Mouse (Mus musculus): Measurements from ENCODE around the gene Tpst1. TPM values are rescaled to one million over a fixed set of nuclear protein-coding genes. Genes with fewer than 3 reads are reported as not detected.

Gene Tpst1
- polyA plus RNA-seq, 1 experiment from 2014 or later: 70.1 TPM

DNA sequence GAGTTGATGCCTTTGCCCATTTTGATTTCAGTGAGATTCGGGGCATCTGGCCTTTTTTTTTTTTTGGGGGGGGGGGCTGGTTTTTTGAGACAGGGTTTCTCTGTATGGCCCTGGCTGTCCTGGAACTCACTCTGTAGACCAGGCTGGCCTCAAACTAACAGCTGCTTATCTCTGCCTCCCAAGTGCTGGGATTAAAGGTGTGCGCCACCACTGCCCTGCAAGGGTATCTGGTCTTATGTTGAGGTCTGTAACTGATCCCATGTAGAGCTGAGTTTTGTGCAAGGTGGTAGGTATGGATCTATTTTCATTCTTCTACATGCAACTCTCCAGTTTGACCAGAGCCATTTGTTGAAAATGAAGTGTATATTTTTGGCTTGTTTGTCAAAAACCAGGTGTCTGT, 16.8 kb upstream of the Tpst1 start:
- Histone ChIP-seq H3K9me3 (no peaks in the 10 kb centered on the region), H3K4me1 (peaks cover 10% of the 10 kb centered on the region), H3K4me3 (replicated peaks) (no peak overlapping the region), H3K27ac (no peak overlapping the region), H3K9ac (no peak overlapping the region), H3K27me3 (replicated peaks) (no peaks in the 10 kb centered on the region), H3K4me2 (no peak overlapping the region), H3K36me3 (peaks cover 4% of the 10 kb centered on the region)
- no peak for ATAC-seq (ENCODE audit: insufficient read depth, low FRiP score, low read depth)
- whole genome bisulfite sequencing: 82% methylated on average over 2 of the region's 2 CpGs

DNA sequence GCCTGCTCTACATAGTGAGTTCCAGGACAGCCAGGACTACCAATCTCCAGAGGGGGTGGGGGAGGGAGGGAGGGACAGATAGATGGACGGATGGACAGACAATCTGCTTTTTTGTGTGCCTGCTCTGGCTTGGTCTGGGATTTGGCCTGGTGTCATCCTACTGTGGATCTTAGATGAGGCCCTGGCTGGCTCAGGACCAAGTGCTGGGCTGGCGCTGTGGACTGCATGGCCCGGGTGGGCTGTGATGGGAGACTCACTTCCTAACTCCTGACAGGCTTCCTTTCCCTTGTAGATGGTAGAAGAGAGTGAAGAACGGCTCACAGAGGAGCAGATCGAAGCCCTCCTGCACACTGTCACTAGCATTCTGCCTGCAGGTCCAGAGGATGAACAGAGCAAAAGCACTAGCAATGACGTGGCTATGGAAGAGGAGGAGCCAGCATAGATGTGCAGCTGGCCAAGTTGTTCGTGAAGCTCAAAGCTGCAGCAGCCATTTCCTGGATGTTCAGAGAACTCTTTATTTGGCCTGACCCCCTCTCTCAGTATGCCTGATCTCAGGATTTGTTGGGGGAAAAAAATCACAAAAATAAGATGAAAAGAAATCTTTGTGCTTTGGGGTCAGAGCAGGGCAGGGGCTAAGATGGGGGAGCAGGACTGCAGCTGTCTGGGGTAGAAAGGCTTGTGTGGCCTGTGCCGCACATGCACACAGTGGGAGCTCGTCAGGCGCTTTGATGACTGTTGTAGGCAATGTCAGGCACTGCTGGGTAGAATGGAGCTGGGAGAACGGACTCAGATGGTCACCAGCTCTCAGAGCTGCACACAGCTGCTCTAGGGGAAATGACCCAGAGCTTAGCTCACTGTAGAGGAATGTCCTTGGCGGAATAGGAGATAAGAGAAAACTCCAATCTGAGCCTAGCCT, 13.5 kb upstream of the Tpst1 start:
- Histone ChIP-seq H3K36me3 (peaks cover 4% of the 10 kb centered on the region), H3K4me3 (replicated peaks) (no peak overlapping the region), H3K9me3 (no peaks in the 10 kb centered on the region), H3K4me2 (no peak overlapping the region), H3K27ac (peak overlapping the region; percentile 61), H3K4me1 (peaks cover 10% of the 10 kb centered on the region), H3K9ac (no peak overlapping the region), H3K27me3 (replicated peaks) (no peaks in the 10 kb centered on the region)
- 66% methylated on average over 12 of the region's 12 CpGs for WGBS
- peak; percentile 47; the same call in 1 of the 2 replicates for ATAC-seq (ENCODE audit: insufficient read depth, low FRiP score, low read depth)

DNA sequence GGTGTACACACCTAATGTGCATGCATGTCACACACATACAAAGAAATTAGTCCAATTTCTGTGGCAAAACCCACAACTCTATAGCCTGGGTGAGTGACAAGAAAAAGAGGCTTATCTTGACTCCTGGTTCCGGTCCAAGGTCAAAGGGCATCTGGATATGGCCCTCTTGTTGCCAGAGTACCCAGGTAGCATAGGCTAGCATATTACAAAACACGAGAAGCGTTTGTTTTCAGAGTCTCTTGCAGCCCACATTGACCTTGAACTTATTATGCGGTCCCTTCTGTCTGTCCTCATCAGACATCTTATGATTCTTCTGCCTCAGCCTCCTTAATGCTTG, 12.8 kb upstream of the Tpst1 start:
- Histone ChIP-seq H3K9me3 (no peaks in the 10 kb centered on the region), H3K27ac (peak overlapping the region; percentile 61; the same call in 1 of the 2 replicates), H3K4me2 (no peak overlapping the region), H3K27me3 (replicated peaks) (no peaks in the 10 kb centered on the region), H3K9ac (no peak overlapping the region), H3K4me3 (replicated peaks) (no peak overlapping the region), H3K36me3 (peaks cover 4% of the 10 kb centered on the region), H3K4me1 (peaks cover 10% of the 10 kb centered on the region)
- WGBS: 82% methylated on average over 4 of the region's 4 CpGs
- no peak for ATAC-seq (ENCODE audit: insufficient read depth, low FRiP score, low read depth)

DNA sequence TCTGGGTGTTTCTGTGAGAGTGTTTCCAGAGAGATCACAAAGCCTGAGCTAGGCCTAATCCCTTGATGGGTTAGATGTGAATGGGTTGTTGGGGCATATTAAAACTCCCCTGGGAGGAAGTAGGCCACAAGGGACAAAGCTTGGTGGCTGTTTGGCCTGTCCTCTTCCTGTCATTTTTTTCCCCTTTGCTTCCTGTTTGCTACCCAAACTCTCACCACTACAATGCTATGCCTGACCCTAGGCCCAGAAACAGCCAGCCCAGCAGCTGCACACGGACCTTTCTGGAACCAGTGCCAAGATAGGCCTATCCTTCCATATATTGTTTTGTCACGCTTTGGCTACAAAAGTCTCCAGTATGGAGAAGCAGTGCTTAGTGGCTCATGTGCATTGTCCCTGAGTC, 11.0 kb upstream of the Tpst1 start:
- Histone ChIP-seq H3K36me3 (peaks cover 7% of the 10 kb centered on the region), H3K9ac (no peak overlapping the region), H3K27ac (peak overlapping the region; percentile 65), H3K4me2 (no peak overlapping the region), H3K4me1 (peaks cover 10% of the 10 kb centered on the region), H3K27me3 (replicated peaks) (no peaks in the 10 kb centered on the region), H3K9me3 (no peaks in the 10 kb centered on the region), H3K4me3 (replicated peaks) (no peak overlapping the region)
- ATAC-seq (ENCODE audit: insufficient read depth, low FRiP score, low read depth): no peak
- 57% methylated on average over 2 of the region's 2 CpGs for WGBS

DNA sequence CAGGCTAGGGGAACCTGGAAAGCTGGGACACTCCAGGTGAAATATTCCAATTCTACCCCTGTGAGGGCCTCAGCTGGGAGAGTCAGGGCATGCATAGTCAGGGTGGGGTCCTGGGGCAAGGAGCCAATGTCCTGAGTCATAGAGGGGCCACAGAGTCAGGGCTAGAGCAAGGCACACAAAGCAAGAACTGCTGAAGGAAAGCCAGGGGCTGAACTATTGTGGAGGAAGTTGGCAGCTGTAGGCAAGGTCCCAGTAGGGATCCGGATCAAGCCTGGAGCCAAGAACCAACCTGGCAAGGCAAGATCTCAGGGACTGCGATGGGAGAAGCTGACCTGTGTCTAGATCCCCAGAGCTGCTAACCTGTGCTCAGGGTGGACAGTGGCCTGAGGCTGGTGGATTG, 9.4 kb upstream of the Tpst1 start:
- Histone ChIP-seq H3K27ac (no peak overlapping the region), H3K4me2 (no peak overlapping the region), H3K36me3 (peaks cover 5% of the 10 kb centered on the region), H3K4me1 (peaks cover 10% of the 10 kb centered on the region), H3K9me3 (no peaks in the 10 kb centered on the region), H3K9ac (no peak overlapping the region), H3K4me3 (replicated peaks) (no peak overlapping the region), H3K27me3 (replicated peaks) (no peaks in the 10 kb centered on the region)
- WGBS: 81% methylated on average over 2 of the region's 2 CpGs
- ATAC-seq (ENCODE audit: insufficient read depth, low FRiP score, low read depth): no peak

DNA sequence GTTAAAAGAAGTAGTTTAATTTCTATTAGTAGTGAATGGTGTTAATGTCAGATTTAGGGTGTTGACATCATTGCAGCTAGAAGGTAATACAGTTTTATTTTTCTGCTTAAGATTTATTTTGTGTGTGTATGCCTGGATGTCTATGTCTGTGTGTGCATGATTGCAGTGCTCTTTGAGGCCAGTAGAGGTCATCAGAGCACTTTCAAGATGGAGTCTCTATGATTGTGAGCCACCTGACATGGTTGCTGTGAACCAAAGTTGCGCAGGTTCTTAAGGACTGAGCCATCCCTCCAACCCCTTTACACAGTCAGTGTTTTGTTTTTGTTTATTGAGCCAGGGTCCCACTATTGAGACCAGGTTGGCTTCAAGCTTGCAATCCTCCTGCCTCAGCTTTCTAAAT, 7.5 kb upstream of the Tpst1 start:
- 89% methylated on average over 1 of the region's 1 CpGs for WGBS
- no peak overlapping the region for H3K27ac ChIP-seq
- H3K9ac ChIP-seq: no peak overlapping the region
- no peaks in the 10 kb centered on the region for H3K27me3 ChIP-seq (replicated peaks)
- 0 out of 2 replicates have a peak, but pooled peaks cover 3% of the 10 kb centered on the region for H3K36me3 ChIP-seq
- no peak overlapping the region for H3K4me3 ChIP-seq (replicated peaks)
- no peak for ATAC-seq (ENCODE audit: insufficient read depth, low FRiP score, low read depth)
- no peaks in the 10 kb centered on the region for H3K9me3 ChIP-seq
- no peak overlapping the region for H3K4me2 ChIP-seq
- no peaks in the 10 kb centered on the region for H3K4me1 ChIP-seq

DNA sequence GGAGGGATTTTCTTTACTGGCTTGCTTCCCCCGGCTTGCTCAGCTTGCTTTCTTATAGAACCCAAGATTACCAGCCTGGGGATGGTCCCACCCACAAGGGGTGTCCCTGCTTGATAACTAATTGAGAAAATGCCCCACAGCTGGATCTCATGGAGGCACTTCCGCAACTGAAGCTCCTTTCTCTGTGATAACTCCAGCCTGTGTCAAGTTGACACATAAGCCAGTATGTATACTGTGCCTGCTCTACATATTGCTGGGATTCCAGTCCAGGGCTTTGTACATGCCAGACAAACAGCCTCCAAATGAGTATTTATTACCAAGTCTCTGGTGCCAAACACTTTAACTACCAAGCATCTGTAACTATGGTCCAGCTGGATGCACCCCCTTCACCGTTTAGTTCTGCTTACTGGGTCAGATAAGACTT, 5.3 kb upstream of the Tpst1 start:
- WGBS: 46% methylated on average over 3 of the region's 3 CpGs
- 0 out of 2 replicates have a peak, but pooled peaks cover 3% of the 10 kb centered on the region for H3K36me3 ChIP-seq
- no peak overlapping the region for H3K4me3 ChIP-seq (replicated peaks)
- no peaks in the 10 kb centered on the region for H3K27me3 ChIP-seq (replicated peaks)
- no peak overlapping the region for H3K4me2 ChIP-seq
- H3K27ac ChIP-seq: no peak overlapping the region
- ATAC-seq (ENCODE audit: insufficient read depth, low FRiP score, low read depth): peak; percentile 39; the same call in 1 of the 2 replicates
- H3K9ac ChIP-seq: no peak overlapping the region
- no peaks in the 10 kb centered on the region for H3K4me1 ChIP-seq
- no peaks in the 10 kb centered on the region for H3K9me3 ChIP-seq

DNA sequence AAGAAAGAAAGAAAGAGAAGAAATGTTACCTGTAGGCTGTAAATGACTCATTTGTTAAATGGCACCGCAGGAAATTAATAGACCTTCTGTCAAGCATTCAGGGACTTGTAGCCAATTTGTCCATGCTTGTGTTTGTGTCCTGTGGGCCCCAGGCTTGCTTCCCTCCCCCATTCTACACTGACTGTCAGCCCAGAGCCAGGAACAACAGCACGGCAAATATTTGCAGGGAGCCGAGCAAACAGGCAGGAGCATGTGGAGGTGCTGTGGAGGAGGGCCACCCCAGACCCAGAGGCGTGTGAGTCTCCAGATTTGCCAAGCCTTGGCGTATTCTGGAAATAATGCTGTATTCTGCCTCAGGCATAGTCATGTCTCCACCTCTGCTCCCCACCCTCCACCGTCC, 1.4 kb downstream of the Tpst1 start:
- Histone ChIP-seq H3K9ac (no peak overlapping the region), H3K9me3 (no peaks in the 10 kb centered on the region), H3K4me2 (peak overlapping the region; percentile 22; the same call in 1 of the 2 replicates), H3K36me3 (no peaks in the 10 kb centered on the region), H3K4me3 (replicated peaks) (no peak overlapping the region), H3K27ac (peak overlapping the region; percentile 33; the same call in 1 of the 2 replicates), H3K27me3 (replicated peaks) (no peaks in the 10 kb centered on the region), H3K4me1 (0 out of 2 replicates have a peak, but pooled peaks cover 10% of the 10 kb centered on the region)
- WGBS: 57% methylated on average over 6 of the region's 6 CpGs
- peak; percentile 58 for ATAC-seq (ENCODE audit: insufficient read depth, low FRiP score, low read depth)

DNA sequence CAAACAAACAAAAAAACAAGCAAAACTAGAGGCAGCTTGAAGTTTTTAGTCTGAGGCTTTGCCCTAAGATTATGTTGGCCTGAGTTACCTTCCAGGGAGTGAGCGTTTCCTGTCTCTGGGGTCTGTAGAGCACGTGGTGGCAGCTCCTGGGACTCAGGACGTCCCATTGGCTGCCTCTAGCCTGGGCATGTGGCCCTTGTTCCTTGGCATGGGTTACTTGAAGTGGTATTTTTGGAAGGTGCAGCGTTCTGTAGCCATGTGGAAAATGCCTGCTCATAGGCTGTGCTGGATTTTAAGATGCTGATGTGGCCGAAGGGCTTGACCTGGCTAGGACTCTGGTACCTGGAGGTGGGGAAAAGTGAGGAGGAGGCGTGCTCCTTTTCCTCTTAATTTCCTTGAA, 3.3 kb downstream of the Tpst1 start:
- no peak for ATAC-seq (ENCODE audit: insufficient read depth, low FRiP score, low read depth)
- 67% methylated on average over 6 of the region's 6 CpGs for WGBS
- H3K9ac ChIP-seq: no peak overlapping the region
- no peaks in the 10 kb centered on the region for H3K36me3 ChIP-seq
- no peak overlapping the region for H3K4me2 ChIP-seq
- H3K27ac ChIP-seq: no peak overlapping the region
- no peaks in the 10 kb centered on the region for H3K9me3 ChIP-seq
- 0 out of 2 replicates have a peak, but pooled peaks cover 13% of the 10 kb centered on the region for H3K4me1 ChIP-seq
- no peak overlapping the region for H3K4me3 ChIP-seq (replicated peaks)
- no peaks in the 10 kb centered on the region for H3K27me3 ChIP-seq (replicated peaks)

DNA sequence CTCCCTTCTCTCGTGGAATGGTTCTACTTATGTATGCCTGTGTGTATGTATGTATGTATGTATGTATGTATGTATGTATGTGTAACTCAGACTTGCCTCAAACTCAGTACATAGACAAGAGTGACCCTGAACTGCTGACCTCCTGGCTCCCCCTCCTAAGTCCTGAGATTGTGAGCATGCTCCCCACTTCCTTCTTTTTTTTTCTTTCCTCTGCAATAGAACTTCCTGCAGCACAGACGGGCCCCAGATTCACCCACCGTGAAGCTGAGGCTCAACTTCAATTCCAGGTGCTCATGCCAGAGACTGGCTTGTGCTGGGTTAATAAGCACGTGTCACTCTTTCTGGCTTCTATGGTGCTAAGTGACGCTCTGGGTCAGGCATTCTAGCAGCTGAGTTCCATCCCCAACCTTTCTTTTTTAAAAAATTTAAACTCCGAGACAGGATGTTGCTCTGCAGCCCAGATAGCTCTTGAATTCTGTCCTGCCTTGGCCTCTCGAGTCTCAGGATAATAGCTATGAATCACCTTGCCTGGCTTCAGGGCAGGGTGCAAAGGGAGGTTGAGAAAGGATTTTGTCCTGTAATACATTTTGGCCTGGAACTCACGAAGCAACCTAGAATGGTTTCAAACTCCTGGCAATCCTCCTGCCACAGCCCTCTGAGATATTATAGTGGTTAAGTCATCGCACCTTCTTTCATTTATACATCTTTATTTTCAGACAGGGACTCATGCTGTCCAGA, 5.1 kb downstream of the Tpst1 start:
- Histone ChIP-seq H3K27ac (no peak overlapping the region), H3K36me3 (no peaks in the 10 kb centered on the region), H3K4me2 (no peak overlapping the region), H3K27me3 (replicated peaks) (no peaks in the 10 kb centered on the region), H3K9me3 (no peaks in the 10 kb centered on the region), H3K4me3 (replicated peaks) (no peak overlapping the region), H3K9ac (no peak overlapping the region), H3K4me1 (0 out of 2 replicates have a peak, but pooled peaks cover 13% of the 10 kb centered on the region)
- WGBS: 61% methylated on average over 9 of the region's 9 CpGs
- ATAC-seq (ENCODE audit: insufficient read depth, low FRiP score, low read depth): no peak

DNA sequence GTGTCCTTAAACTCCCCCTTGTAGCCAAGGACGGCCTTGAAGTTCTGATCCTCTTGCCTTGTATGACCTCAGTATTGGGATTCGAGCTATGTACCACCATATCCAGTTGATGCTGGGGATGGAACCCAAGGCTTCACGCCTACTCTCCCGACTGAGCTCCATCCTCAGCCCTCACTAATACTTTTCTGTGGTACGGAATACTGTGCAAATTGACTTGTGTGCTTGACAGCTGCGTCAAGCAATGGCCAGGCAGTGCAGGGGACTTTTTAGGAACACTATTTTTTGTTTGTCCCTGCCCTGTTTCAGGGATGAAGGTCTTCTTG, 5.7 kb downstream of the Tpst1 start:
- WGBS: 39% methylated on average over 6 of the region's 6 CpGs
- no peaks in the 10 kb centered on the region for H3K9me3 ChIP-seq

More for the DNA sequence above, 5.7 kb downstream of the Tpst1 start:
- H3K27me3 ChIP-seq (replicated peaks): no peaks in the 10 kb centered on the region
- no peak overlapping the region for H3K9ac ChIP-seq
- H3K4me2 ChIP-seq: peak overlapping the region; percentile 79
- H3K36me3 ChIP-seq: no peaks in the 10 kb centered on the region
- peak overlapping the region; percentile 74 for H3K4me3 ChIP-seq (replicated peaks)
- no peak for ATAC-seq (ENCODE audit: insufficient read depth, low FRiP score, low read depth)
- 0 out of 2 replicates have a peak, but pooled peaks cover 13% of the 10 kb centered on the region for H3K4me1 ChIP-seq
- peak overlapping the region; percentile 21; the same call in 1 of the 2 replicates for H3K27ac ChIP-seq

All from stomach, embryonic 15.5 days (tissue).